Mouse (Mus musculus): ENCODE results near the gene Inhbb. TPM values are rescaled to one million over a fixed set of nuclear protein-coding genes. Genes with fewer than 3 reads are reported as not detected.

Inhbb gene
- total RNA-seq, 2 experiments from 2014 or later: 5.9 to 7.8 TPM

GRCm38 (mm10) chr1:119416177-119416576 is 5.9 kb downstream of the Inhbb start:
- no peak overlapping the region for H3K27ac ChIP-seq
- TF ChIP-seq CTCF (conservative IDR thresholded peaks at IDR 0.05): no peak
- H3K4me3 ChIP-seq: no peak overlapping the region
- no peak for DNase-seq (ENCODE audit: low spot score in 2 of 2)

DNA sequence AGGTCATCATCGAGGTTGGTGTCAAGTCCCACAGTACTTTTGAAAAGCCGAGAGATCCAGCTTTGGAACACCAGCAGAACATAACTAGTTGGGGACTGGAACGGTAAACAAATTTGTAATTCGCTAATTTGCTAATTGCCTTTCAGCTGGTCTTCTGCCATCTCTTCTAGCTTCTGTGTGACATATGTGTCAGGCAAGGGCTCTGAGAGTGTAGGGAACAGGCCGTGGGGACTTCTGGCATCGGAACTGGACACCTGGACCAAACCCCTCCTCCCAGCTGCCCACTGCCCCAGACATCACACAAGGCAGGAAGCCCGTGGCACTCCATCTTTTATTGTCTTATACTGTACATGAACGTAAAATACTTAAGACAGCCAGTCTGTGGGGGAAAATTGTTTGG is 6.9 kb downstream of the Inhbb start:
- no peak for DNase-seq (ENCODE audit: low spot score in 2 of 2)
- H3K4me3 ChIP-seq: no peak overlapping the region
- no peak for TF ChIP-seq CTCF (conservative IDR thresholded peaks at IDR 0.05)
- no peak overlapping the region for H3K27ac ChIP-seq

DNA sequence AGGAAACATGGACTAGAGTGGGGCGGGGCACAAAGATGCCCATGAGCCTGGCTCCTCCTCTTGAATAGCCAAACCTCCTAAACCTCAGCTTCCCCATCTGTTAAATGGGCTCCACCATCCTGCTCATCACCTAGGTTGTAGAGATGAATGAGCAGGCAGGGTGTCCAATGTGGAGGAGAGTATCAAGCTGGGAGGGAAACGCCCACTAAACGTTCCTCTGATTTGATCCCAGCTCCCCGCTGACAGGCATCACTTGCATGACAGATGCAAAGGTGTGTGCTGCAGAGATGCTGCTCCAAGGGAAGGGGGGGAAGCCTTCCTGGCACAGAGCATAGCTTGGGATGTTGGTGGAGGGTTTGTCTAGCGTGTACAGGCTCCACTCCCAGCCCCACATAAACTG is 11.4 kb downstream of the Inhbb start:
- TF ChIP-seq CTCF (conservative IDR thresholded peaks at IDR 0.05): no peak
- Histone ChIP-seq H3K4me3 (no peak overlapping the region), H3K27ac (no peak overlapping the region)
- no peak for DNase-seq (ENCODE audit: low spot score in 2 of 2)

GRCm38 (mm10) chr1:119409599-119410168 is 12.4 kb downstream of the Inhbb start:
- TF ChIP-seq CTCF (conservative IDR thresholded peaks at IDR 0.05): no peak
- Histone ChIP-seq H3K27ac (no peak overlapping the region), H3K4me3 (no peak overlapping the region)
- DNase-seq (ENCODE audit: low spot score in 2 of 2): no peak

DNA sequence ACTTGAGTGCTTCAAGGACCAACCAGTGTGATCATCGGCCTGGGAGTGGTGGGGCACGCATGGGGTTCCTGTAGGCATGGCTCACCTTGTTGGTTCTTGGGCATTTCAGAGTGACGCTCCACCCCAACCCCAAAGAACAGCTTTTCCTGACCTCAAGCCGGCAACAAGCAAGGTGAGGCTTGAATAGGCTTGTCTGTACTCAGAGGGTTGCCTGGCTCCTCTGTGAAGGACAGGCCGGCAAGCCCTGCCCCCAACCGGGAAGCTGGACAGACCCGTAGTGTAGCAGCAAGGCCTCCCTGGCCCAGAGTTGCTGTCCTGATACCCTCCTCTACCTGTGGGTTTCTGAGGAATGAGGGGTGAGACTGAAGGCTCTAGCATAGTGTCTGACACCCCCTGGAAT is 12.9 kb downstream of the Inhbb start:
- TF ChIP-seq CTCF (conservative IDR thresholded peaks at IDR 0.05): no peak
- H3K4me3 ChIP-seq: no peak overlapping the region
- DNase-seq (ENCODE audit: low spot score in 2 of 2): no peak

GRCm38 (mm10) chr1:119407691-119408315 is 14.2 kb downstream of the Inhbb start:
- no peak for DNase-seq (ENCODE audit: low spot score in 2 of 2)
- no peak overlapping the region for H3K4me3 ChIP-seq
- TF ChIP-seq CTCF (conservative IDR thresholded peaks at IDR 0.05): no peak
- H3K27ac ChIP-seq: no peak overlapping the region

More for the DNA sequence above, 12.9 kb downstream of the Inhbb start:
- H3K27ac ChIP-seq: no peak overlapping the region

DNA sequence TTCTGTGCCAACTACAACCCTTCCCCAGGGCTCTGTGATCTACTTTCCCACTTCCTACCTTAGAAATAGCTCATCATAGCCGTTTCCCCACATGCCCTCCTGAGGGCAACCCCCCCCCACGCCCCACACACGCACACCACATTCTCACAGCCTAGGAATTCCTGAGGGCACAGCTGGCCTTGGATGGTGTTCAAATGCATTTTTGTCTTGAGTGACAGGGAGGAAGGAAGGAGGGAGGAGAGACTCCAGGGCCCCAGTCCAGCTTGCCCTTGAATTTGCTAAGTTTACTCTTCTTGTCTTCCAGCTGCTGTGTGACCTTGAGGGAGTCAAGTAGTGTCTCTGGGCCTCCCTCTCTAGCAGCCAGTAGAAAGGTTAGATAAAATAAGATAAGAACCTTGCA is 17.2 kb downstream of the Inhbb start:
- no peak overlapping the region for H3K27ac ChIP-seq
- no peak overlapping the region for H3K4me3 ChIP-seq
- DNase-seq (ENCODE audit: low spot score in 2 of 2): no peak
- TF ChIP-seq CTCF (conservative IDR thresholded peaks at IDR 0.05): no peak

GRCm38 (mm10) chr1:119404341-119404740 is 17.7 kb downstream of the Inhbb start:
- Histone ChIP-seq H3K4me3 (no peak overlapping the region), H3K27ac (no peak overlapping the region)
- no peak for TF ChIP-seq CTCF (conservative IDR thresholded peaks at IDR 0.05)
- no peak for DNase-seq (ENCODE audit: low spot score in 2 of 2)

- TF ChIP-seq CTCF (conservative IDR thresholded peaks at IDR 0.05): no peak
Measured at GRCm38 (mm10) chr1:119401249-119401648, 20.8 kb downstream of the Inhbb start.

GRCm38 (mm10) chr1:119398640-119399039 is 23.4 kb downstream of the Inhbb start:
- DNase-seq (ENCODE audit: low spot score in 2 of 2): no peak
- Histone ChIP-seq H3K4me3 (no peak overlapping the region), H3K27ac (no peak overlapping the region)
- no peak for TF ChIP-seq CTCF (conservative IDR thresholded peaks at IDR 0.05)

More at GRCm38 (mm10) chr1:119401249-119401648, 20.8 kb downstream of the Inhbb start:
- no peak overlapping the region for H3K4me3 ChIP-seq
- no peak overlapping the region for H3K27ac ChIP-seq
- no peak for DNase-seq (ENCODE audit: low spot score in 2 of 2)

- no peak overlapping the region for H3K4me3 ChIP-seq
Measured at GRCm38 (mm10) chr1:119397839-119398238, 24.2 kb downstream of the Inhbb start.

DNA sequence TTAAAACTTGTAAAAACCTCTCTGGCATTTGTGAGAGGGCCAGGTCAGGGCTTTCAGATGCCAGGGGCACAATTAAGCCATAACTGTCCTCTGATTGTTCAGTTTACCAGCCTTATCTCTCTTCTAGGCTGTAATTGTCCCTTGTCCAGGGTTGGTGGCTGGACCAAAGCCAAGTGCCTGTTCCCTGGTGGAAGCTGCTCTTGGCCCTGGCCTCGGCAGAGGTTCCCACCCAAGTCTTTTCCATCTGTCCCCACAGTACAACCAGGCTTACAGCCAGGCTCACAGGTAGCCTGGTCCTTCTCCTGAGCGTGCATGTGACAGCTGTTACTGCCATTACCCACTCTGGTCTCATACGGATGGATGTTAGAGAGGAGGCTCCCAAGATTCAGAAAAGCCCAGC is 30.7 kb downstream of the Inhbb start:
- no peak overlapping the region for H3K27ac ChIP-seq
- DNase-seq (ENCODE audit: low spot score in 2 of 2): no peak
- no peak overlapping the region for H3K4me3 ChIP-seq
- TF ChIP-seq CTCF (conservative IDR thresholded peaks at IDR 0.05): no peak

More at GRCm38 (mm10) chr1:119397839-119398238, 24.2 kb downstream of the Inhbb start:
- no peak overlapping the region for H3K27ac ChIP-seq
- no peak for DNase-seq (ENCODE audit: low spot score in 2 of 2)
- TF ChIP-seq CTCF (conservative IDR thresholded peaks at IDR 0.05): no peak

- Histone ChIP-seq H3K4me3 (no peak overlapping the region), H3K27ac (no peak overlapping the region)
- no peak for DNase-seq (ENCODE audit: low spot score in 2 of 2)
- TF ChIP-seq CTCF (conservative IDR thresholded peaks at IDR 0.05): no peak
Measured at GRCm38 (mm10) chr1:119390676-119391075, 31.4 kb downstream of the Inhbb start.
